Mouse (Mus musculus): Measurements from ENCODE around the gene Dscam.

The Dscam gene

GRCm38 (mm10) chr16:97018304-97018703 lies 152.2 kb downstream of the Dscam start:
- DNase-seq (ENCODE audit: low read depth, low spot score): no peak

DNA sequence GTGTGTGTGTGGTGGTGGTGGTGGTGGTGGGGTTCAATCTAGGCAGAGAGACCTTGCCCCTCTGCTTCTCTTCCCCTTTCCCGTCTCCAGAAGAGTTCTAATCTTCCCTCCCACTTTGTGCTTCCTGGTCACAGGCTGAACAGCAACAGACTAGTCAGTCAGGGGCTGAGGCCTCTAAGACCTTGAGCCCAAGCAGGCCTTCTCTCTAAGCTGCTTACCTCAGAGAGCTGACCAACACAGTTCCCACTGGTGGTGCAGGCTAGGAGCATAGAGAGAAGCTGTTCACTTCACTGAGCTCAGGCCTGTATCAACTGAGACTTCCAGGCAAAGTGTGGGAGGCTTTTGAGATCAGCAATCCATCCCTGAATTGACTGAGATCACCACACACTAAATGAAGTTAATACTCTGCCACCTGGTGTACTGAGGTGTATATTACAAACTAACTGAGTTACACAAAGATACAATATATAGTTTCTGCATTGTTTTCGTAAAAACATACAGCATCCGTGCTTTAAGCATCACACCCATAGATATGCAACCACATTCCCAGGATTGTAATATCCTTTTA lies 153.3 kb downstream of the Dscam start:
- no peak for DNase-seq (ENCODE audit: low read depth, low spot score)

DNA sequence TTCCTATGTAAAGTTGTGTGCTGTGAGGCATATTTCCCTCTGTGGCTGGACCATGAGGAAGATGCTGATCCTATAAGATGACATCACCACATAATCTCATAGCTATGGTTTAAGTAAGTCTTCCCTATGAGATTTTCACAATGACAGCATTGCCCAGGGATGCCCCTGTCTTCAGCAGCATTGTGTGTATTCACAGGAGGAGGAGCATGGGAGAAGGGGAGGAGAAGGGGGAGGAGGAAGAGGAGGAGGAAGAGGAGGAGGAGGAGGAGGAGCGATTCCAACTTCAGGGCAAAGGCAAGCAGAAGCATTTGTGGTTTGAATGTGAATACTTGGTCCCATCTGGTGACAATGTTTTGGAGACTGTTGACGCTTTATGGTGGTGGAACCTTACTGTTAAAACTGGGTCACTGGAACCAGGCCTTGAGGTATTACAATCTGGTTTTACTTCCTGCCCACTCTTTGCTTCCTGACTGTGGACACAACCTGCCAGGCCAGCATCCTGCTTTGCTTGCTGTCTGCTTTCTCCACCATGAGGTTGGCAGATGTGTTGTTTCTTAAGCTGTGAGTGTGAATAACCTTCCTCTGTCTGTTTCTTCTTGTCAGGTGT lies 154.2 kb downstream of the Dscam start:
- no peak for DNase-seq (ENCODE audit: low read depth, low spot score)

GRCm38 (mm10) chr16:97014343-97014742 lies 156.2 kb downstream of the Dscam start:
- DNase-seq (ENCODE audit: low read depth, low spot score): no peak

GRCm38 (mm10) chr16:97009116-97010055 lies 161.2 kb downstream of the Dscam start:
- no peak for DNase-seq (ENCODE audit: low read depth, low spot score)

GRCm38 (mm10) chr16:97007892-97008527 lies 162.5 kb downstream of the Dscam start:
- no peak for DNase-seq (ENCODE audit: low read depth, low spot score)

DNA sequence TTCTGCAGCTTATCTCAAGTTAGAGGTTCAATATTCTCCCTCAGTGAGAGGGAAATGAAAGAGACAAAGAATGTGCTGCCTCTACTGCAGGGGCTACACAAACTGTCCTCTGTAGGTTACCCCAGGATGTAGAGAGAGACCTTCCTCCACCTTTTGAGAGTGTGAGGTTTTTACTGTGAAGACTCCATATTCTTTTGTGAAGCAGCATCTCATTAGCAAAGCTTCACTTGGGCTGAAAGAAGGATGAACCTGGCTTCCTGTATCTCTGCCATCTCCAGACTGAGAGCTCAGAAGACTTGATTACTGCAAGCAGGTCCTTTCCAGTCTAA lies 163.7 kb downstream of the Dscam start:
- DNase-seq (ENCODE audit: low read depth, low spot score): no peak

DNA sequence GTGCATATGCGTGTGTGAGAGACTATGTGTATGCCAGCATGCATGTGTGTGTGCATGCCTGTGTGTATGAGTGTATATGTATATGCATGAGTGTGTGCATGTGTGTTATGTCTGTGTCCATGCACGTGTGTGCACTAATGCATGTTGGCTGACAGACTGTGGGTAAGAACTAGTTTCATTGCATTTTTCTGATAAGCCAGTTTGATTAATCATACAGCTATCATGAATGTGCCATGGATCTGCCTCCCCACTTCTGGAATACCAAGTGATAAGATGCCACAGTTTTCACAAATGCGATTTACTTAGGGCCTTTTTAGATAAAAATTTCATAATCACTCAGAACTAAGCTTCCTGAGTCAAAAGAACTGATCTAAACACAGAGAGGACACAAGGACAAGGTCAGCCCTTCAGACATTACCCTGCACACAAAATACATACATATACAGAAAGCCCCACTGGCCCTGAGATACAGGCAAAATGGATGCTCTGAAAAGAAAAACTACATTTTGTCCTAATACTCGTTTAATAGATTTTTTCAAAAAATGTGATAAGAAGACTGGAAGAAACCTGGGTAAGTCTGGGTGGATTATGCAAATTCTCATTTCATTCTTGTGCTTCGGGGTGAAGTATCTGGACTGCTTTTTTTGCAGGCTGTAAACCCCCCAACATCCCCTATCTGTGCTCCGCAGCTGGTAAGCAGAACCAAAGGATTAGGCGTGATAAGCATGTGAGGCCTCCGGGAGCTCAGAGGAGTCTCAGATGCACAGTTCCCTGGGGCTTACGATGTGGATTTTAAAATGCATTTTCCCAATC lies 164.3 kb downstream of the Dscam start:
- no peak for DNase-seq (ENCODE audit: low read depth, low spot score)

- no peak for DNase-seq (ENCODE audit: low read depth, low spot score)
Observed at GRCm38 (mm10) chr16:97003965-97004364, 166.6 kb downstream of the Dscam start.

GRCm38 (mm10) chr16:97002837-97003236 lies 167.7 kb downstream of the Dscam start:
- DNase-seq (ENCODE audit: low read depth, low spot score): no peak

GRCm38 (mm10) chr16:97002189-97002588 lies 168.4 kb downstream of the Dscam start:
- DNase-seq (ENCODE audit: low read depth, low spot score): no peak

- no peak for DNase-seq (ENCODE audit: low read depth, low spot score)
Observed at GRCm38 (mm10) chr16:96996854-96997253, 173.7 kb downstream of the Dscam start.

GRCm38 (mm10) chr16:96995858-96996257 lies 174.7 kb downstream of the Dscam start:
- DNase-seq (ENCODE audit: low read depth, low spot score): no peak

- no peak for DNase-seq (ENCODE audit: low read depth, low spot score)
Observed at GRCm38 (mm10) chr16:96987396-96987795, 183.2 kb downstream of the Dscam start.

GRCm38 (mm10) chr16:96973300-96973699 lies 197.3 kb downstream of the Dscam start:
- no peak for DNase-seq (ENCODE audit: low read depth, low spot score)

GRCm38 (mm10) chr16:96971768-96972167 lies 198.8 kb downstream of the Dscam start:
- no peak for DNase-seq (ENCODE audit: low read depth, low spot score)

GRCm38 (mm10) chr16:96970412-96970811 lies 200.1 kb downstream of the Dscam start:
- DNase-seq (ENCODE audit: low read depth, low spot score): no peak

DNA sequence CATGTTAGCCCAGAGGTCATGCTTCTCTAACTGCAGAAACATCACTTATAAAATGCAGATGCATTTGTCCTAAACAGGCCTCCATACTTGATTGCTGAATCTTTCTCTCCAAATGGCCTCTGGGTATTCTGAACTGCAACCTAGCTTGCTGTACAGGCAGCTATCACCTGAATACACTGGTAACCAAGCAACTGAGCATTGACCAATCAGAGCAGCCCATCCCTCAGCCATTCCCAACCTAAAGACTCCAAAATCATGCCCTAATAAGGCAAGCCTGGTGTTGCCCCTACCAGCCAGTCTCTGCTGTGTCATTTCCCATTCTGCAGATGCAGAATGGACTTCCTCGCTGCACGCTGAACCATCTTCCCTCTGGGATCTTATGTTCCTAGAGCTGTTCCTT lies 200.9 kb downstream of the Dscam start:
- no peak for DNase-seq (ENCODE audit: low read depth, low spot score)

DNA sequence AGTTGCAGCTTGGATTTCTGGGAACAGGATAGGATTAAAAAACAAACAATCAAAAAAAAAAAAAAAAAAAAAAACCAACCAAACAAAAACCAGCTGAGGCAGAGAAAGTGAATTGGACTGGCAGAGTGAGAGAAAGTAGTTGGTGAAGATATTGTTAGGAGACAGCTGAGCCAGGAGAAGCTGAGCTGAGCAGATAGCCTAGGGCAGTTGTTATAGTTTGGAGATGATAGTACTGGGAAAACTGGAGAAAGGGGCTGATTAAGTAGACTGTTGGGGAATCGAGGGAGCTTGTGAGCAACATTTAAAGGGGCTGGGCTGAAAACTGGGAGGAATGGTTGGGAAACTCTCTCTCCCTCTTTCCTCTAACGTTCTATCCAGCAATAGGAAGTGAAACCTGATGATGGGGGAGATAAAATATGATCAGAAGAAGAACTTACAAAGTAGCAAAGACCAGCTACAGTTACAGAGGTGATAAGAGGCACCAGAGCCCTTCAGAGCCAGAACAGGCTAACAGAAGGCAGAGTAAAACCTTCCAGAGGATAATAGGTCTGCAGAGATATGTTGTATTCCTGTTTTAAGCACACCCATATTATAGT lies 201.6 kb downstream of the Dscam start:
- no peak for DNase-seq (ENCODE audit: low read depth, low spot score)

DNA sequence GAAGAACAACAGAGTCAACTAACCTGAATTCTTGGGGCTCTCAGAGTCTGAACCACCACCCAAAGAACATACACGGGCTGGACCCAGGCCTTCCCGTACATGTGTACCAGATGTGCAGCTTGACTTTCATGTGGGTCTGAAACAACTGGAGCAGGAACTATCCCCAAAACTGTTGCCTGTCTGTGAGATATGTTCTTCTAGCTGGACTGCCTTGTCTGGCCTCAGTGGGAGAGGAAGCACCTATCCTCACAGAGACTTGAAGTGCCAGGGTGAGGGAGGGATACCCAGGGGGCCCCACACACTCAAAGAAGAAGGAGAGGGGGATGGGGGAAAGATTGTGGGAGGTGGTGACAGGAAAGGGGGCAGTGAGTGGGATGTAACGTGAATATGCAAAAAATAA lies 210.9 kb downstream of the Dscam start:
- no peak for DNase-seq (ENCODE audit: low read depth, low spot score)

Data from embryo, embryonic 11.5 days (tissue).